Mouse (Mus musculus) frontal cortex, adult (tissue): Measurements from ENCODE around the gene Higd1b.

Experiments used
- ATAC-seq: cut with Nextera tagmentation; 2 replicates; pipeline ENCODE4 v1.9.2; 2017; ENCODE audit warnings: mild to moderate bottlenecking, moderate library complexity, mixed read lengths; ENCODE audit not compliant: low TSS enrichment

Gene Higd1b

GRCm38 (mm10) chr11:102835549-102835948 lies at the start of gene Higd1b:
Higd1b (plus strand) TSS chr11:102835849.
- no peak for ATAC-seq

DNA sequence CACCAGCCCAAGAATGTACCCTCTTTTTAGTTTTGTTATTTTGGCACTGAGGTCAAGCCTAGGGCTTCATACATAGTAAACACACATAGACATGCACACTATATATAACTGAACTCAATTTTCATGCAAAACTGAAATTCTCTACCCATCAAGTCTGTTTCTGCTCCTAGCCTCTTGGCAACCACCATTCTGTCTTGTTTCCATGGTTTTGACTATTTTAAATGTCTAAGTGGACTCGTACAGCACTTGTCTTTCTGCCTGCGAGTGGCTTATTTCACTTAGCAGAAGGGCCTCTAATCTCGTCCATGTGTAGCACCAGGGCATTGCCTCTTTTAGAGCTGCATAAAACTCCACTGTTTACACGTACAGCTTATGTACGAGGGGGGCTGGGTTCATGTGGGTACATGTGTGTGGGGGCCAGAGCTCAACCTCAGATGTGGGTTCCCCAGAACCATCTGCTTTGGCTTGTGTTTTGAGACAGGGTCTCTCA lies 47.9 kb upstream of the Higd1b start:
- ATAC-seq: peak; percentile 47; the same call in 1 of the 2 replicates

GRCm38 (mm10) chr11:102791682-102792445 lies 43.8 kb upstream of the Higd1b start:
- ATAC-seq: no peak

- no peak for ATAC-seq
Observed at GRCm38 (mm10) chr11:102794157-102794556, 41.5 kb upstream of the Higd1b start.

DNA sequence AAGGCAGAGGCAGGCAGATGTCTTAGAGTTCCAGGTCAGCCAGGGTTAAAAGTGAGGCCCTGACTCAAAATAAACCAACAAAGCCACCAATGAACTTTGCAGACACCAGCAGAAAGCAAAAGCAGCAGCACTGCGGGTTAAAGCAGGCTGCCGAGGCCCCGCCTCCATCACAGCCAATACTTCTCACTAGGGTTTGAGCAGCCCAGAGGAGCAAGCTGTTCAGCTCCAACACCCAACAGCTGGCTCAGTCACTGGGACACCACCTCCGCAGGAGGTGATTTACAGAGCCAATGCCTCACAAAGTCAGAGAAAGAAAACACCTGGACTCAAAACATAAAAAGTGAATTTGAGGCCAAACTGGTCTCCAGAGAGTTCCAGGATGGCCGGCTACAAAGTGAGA lies 32.2 kb upstream of the Higd1b start:
- ATAC-seq: no peak

- no peak for ATAC-seq
Observed at GRCm38 (mm10) chr11:102808246-102808645, 27.4 kb upstream of the Higd1b start.

- ATAC-seq: no peak
Observed at GRCm38 (mm10) chr11:102810721-102811485, 24.7 kb upstream of the Higd1b start.

DNA sequence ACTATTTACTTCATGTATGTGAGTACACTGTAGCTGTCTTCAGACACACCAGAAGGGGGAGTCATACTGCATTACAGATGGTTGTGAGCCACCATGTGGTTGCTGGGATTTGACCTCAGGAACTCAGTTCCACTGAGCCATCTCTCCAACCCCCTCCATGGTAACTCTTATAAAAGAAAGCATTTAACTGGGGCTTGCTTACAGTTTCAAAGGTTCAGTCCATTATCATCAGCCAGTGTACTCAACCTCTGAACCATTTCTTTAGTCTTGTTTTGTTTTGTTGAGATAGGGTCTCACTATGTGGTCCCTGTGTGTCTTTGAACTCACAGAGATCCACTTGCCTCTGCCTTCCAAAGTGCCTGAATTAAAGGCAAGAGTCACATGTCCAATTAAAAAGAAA lies 20.8 kb upstream of the Higd1b start:
- no peak for ATAC-seq

DNA sequence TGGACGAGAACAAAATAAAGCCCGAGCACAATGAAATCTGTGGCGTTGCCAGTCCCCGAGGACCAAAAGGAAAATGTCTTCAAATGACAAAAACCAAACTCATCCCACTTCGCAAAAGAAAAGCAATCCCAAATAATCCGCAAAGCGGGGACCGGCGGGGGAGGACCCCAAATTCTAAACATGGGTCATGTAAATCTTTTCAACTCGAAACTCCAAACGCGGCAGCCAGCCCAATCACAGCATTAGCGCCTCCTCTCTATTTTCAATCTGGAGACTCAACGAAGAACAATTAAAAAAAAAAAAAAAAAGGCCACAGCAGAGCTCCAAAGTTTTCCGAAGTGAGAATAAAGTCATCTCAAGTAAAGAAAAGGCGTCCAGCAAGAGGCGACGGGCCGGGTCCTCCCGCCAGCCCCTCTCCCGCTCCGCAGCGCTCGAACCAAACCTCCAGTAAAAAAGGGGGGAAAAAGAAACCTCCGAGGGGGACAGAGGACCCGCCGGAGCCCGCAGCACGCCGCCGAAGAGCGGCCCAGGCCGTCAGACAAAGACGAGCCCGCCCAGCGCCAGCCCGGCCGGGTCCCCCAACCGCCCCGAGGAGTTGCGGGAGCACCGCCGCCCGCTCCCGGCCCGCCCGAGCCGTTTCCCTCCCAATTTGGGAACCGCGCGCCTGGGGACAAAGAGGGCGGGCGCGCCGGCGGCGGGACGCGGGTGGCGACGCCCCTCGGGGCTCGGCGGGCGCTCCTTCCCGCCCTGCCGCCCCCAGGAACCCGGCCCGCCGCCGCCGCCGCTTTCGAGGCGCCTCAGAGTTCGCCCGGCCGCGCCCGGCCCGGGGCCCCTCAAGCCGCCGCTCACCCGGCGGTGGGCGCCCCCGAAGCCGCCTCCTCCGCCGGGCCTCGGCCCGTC lies 17.3 kb upstream of the Higd1b start:
- ATAC-seq: no peak

GRCm38 (mm10) chr11:102819021-102819782 lies 16.4 kb upstream of the Higd1b start, which contains the start of gene Gjc1:
Gjc1 (minus strand) TSS chr11:102819700.
- ATAC-seq: no peak; the same call in 1 of the 2 replicates

GRCm38 (mm10) chr11:102819783-102820385 lies 15.8 kb upstream of the Higd1b start:
- no peak for ATAC-seq

- no peak for ATAC-seq
Observed at GRCm38 (mm10) chr11:102820432-102820831, 15.2 kb upstream of the Higd1b start.

GRCm38 (mm10) chr11:102821231-102821630 lies 14.4 kb upstream of the Higd1b start:
- ATAC-seq: no peak

- ATAC-seq: no peak
Observed at GRCm38 (mm10) chr11:102826476-102826875, 9.2 kb upstream of the Higd1b start.

DNA sequence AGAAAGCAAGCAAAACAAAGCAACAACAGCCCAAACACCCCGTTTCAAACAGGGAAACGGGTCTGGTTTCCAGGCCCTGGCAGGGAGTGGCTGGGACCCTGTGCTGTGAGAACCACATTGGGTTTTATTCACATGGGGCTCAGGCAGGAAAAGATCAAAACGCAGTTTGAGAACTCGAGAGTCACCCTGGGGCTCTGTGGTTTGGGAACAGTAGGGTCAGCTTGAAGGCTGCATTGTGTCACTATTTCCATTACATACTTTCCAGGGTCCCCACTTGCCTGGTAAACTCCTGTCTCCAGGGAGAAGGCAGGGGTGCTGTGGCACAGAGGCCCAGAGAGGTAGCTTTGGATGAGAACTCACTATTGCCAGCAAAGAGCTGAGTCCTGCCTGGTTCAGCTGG lies 8.6 kb upstream of the Higd1b start:
- no peak for ATAC-seq

- no peak for ATAC-seq
Observed at GRCm38 (mm10) chr11:102830276-102830675, 5.4 kb upstream of the Higd1b start.

- ATAC-seq: no peak
Observed at GRCm38 (mm10) chr11:102832700-102833297, 2.9 kb upstream of the Higd1b start.

DNA sequence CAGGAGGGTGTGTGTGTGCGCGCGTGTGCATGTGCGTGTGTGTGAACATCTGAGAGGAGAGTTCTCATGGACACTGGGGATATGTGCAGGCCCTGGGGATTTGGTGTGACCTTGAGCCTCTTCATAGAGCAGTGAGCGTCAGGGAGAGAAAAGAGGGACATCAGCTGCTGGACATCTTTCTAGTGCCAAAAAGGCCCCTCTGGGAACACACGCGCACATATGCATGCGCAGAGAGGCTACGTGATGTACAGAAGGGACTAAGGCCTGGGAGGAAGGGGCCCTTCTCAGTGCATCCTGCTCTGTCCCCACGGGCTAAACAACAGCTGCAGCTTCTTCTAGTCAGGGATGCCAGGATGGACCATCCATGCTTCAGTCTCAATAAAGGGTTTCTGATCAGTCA lies 1.4 kb upstream of the Higd1b start:
- ATAC-seq: no peak

DNA sequence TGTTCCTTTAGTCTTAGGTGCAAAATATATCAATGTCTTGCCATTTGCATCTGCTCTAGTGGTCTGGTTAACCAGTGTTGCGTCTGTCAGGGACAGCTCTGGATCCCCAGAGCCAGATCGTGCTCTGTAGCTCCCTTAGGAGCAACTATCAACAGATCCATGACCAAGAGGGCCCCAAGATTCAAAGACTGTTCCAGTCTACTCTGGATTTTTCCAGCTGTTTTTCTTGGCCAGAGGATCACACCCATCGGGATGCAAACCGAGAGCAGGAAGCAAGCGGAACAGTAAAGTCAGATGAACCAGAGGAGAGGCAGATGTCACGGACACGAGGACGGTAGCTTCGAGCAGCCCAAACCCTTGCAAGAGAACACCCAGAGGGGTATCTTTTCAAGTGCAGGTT lies 497 bp downstream of the Higd1b start:
- no peak for ATAC-seq

DNA sequence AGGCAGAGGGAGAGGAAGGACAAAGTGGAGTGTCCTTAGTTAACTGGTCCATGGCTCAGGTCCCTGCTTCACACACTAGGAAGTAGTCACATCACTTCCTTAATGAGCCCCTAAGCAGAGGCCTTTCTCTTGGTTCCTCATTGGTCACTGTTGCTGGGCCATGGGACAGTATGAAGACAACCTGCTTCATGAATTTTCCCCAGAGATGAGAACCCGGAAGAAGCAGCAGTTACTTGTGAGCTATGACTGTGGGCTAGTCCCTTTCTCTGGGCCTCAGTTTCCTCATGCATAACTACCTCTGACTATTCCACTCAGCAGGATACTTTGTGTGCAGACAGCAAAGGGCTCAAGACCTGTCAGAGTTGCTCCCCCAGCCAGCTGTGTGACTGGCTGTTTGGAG lies 1.7 kb downstream of the Higd1b start:
- no peak for ATAC-seq
